Mouse (Mus musculus): ENCODE results near the gene 1700123O20Rik. TPM values are rescaled to one million over a fixed set of nuclear protein-coding genes. Genes with fewer than 3 reads are reported as not detected.
A peak's percentile ranks its signal among the peaks of the same experiment; 100 is the strongest.

The 1700123O20Rik gene
- polyA plus RNA-seq, 1 experiment: 64.6 TPM

GRCm38 (mm10) chr14:54647900-54648299, 38.1 kb upstream of the 1700123O20Rik start:
- no peak for DNase-seq (ENCODE audit: low read depth)
- no peak for TF ChIP-seq POLR2A (IDR thresholded peaks at IDR 0.05; ENCODE audit: borderline replicate concordance, extremely low read depth, insufficient read depth, insufficient read length, poor library complexity, severe bottlenecking)
- TF ChIP-seq CTCF (IDR thresholded peaks at IDR 0.05; ENCODE audit: borderline replicate concordance, extremely low read depth, insufficient read depth, insufficient read length): no peak

GRCm38 (mm10) chr14:54650621-54651454, 35.2 kb upstream of the 1700123O20Rik start:
- DNase-seq (ENCODE audit: low read depth): peak; percentile 97

GRCm38 (mm10) chr14:54651556-54651955, 34.5 kb upstream of the 1700123O20Rik start:
- DNase-seq (ENCODE audit: low read depth): no peak
- TF ChIP-seq POLR2A (IDR thresholded peaks at IDR 0.05; ENCODE audit: borderline replicate concordance, extremely low read depth, insufficient read depth, insufficient read length, poor library complexity, severe bottlenecking): no peak
- TF ChIP-seq CTCF (IDR thresholded peaks at IDR 0.05; ENCODE audit: borderline replicate concordance, extremely low read depth, insufficient read depth, insufficient read length): no peak

More at GRCm38 (mm10) chr14:54650621-54651454, 35.2 kb upstream of the 1700123O20Rik start:
- TF ChIP-seq CTCF (IDR thresholded peaks at IDR 0.05; ENCODE audit: borderline replicate concordance, extremely low read depth, insufficient read depth, insufficient read length) (peak; percentile 98), POLR2A (IDR thresholded peaks at IDR 0.05; ENCODE audit: borderline replicate concordance, extremely low read depth, insufficient read depth, insufficient read length, poor library complexity, severe bottlenecking) (no peak)

DNA sequence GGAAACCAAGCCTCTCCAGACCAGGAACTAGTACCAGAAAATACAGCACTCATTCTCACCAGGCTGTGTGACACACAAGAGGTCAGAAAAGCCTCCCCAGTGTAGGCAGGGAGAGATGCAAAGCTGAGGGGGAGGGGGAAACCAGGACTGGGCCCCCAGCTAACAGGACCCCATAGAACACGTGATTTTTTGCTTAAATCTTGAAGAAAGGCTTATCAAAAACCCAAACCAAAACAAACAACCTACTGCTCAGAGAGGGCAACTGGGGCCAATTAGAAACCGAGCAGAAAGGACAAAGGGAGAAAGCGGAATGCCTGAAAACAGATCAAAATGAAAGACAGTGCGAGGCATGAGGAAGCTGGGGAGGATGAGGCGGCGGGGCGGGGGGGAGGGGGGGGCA, 33.2 kb upstream of the 1700123O20Rik start:
- DNase-seq (ENCODE audit: low read depth): peak; percentile 47
- no peak for TF ChIP-seq POLR2A (IDR thresholded peaks at IDR 0.05; ENCODE audit: borderline replicate concordance, extremely low read depth, insufficient read depth, insufficient read length, poor library complexity, severe bottlenecking)
- TF ChIP-seq CTCF (IDR thresholded peaks at IDR 0.05; ENCODE audit: borderline replicate concordance, extremely low read depth, insufficient read depth, insufficient read length): no peak

DNA sequence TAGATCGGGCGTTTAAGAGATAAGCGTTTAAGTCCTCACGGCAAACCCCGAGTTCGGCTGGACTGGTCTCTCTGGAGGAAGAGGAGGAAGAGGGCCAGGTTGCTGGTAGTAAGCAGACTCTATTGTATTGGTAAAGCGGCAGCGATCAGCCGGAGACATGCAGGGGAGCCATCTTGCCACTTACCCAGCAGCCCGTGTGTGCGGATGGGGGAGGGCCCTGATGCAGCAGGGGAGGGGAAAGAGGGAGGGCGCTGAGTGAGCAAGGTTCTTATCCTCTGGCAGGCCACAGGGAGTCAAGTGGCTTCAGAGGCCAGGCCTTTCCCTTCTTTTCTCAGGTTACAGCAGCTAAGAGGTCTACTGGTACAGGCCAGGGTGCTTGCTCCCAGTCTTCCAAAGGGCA, 32.5 kb upstream of the 1700123O20Rik start:
- TF ChIP-seq POLR2A (IDR thresholded peaks at IDR 0.05; ENCODE audit: borderline replicate concordance, extremely low read depth, insufficient read depth, insufficient read length, poor library complexity, severe bottlenecking): peak; percentile 66; the same call in 1 of the 2 replicates
- no peak for TF ChIP-seq CTCF (IDR thresholded peaks at IDR 0.05; ENCODE audit: borderline replicate concordance, extremely low read depth, insufficient read depth, insufficient read length)
- DNase-seq (ENCODE audit: low read depth): peak; percentile 97

- DNase-seq (ENCODE audit: low read depth): no peak
- TF ChIP-seq POLR2A (IDR thresholded peaks at IDR 0.05; ENCODE audit: borderline replicate concordance, extremely low read depth, insufficient read depth, insufficient read length, poor library complexity, severe bottlenecking): no peak
- no peak for TF ChIP-seq CTCF (IDR thresholded peaks at IDR 0.05; ENCODE audit: borderline replicate concordance, extremely low read depth, insufficient read depth, insufficient read length)
These were observed 26.0 kb upstream of the 1700123O20Rik start for GRCm38 (mm10) chr14:54660009-54660408.

DNA sequence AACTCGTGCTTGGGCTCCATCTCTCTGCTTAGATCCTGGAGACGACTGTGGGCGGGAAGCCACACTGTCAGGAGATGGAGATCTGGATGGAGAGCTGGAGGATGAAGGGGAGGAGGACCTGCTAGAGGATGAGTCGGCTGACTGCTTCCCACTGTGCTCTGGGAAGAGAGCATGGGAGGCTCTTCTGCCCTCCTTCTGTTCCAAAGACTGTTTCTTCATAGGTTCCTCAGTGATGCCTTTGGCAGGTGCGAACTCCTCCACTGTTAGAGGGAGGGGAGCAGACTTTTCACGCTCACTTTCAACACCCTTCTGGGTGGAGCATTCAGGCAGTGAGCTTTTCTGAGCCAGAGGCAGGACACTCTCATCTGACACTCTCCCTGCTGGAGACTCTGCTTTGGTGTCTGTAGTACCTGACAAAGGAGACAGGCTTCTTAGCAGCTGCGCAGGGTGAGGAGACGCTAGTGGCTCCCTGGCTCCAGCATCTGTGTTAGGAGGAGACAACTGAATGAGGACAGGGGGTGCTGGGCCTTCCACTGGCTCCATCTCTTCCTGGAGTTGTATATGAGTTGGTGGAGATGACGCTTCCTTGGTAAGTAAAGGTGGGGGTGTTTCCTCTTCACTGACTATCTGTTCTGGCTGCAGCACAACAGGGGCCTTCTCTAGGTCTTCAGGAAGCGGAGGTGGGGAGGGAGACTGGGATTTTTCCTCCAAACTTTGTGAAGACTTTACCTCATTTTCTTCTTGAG, 21.4 kb upstream of the 1700123O20Rik start:
- TF ChIP-seq CTCF (IDR thresholded peaks at IDR 0.05; ENCODE audit: borderline replicate concordance, extremely low read depth, insufficient read depth, insufficient read length) (no peak), POLR2A (IDR thresholded peaks at IDR 0.05; ENCODE audit: borderline replicate concordance, extremely low read depth, insufficient read depth, insufficient read length, poor library complexity, severe bottlenecking) (no peak)
- no peak for DNase-seq (ENCODE audit: low read depth)

DNA sequence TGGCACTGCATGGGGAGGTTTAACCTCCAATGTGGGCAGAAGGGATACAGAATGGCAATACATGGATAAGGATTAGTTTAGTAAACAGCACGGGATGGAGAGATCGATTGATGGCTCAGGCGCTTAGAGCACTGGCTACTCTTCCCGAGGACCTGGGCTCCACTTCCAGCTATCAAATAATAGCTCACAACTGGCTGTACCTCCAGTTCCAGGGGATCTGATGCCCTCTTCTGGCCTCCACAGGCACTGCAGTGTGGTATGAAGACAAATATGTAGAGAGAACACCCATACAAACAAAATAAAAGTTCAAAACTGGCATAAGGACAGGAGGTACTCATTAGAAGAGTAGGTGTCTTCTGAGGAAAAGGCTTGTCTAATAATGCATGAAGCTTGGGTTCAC, 16.6 kb upstream of the 1700123O20Rik start:
- TF ChIP-seq CTCF (IDR thresholded peaks at IDR 0.05; ENCODE audit: borderline replicate concordance, extremely low read depth, insufficient read depth, insufficient read length) (peak; percentile 58; the same call in 1 of the 2 replicates), POLR2A (IDR thresholded peaks at IDR 0.05; ENCODE audit: borderline replicate concordance, extremely low read depth, insufficient read depth, insufficient read length, poor library complexity, severe bottlenecking) (no peak)
- no peak for DNase-seq (ENCODE audit: low read depth)

- TF ChIP-seq CTCF (IDR thresholded peaks at IDR 0.05; ENCODE audit: borderline replicate concordance, extremely low read depth, insufficient read depth, insufficient read length) (no peak), POLR2A (IDR thresholded peaks at IDR 0.05; ENCODE audit: borderline replicate concordance, extremely low read depth, insufficient read depth, insufficient read length, poor library complexity, severe bottlenecking) (no peak)
- DNase-seq (ENCODE audit: low read depth): no peak
These were observed 11.7 kb upstream of the 1700123O20Rik start for GRCm38 (mm10) chr14:54674317-54674716.

DNA sequence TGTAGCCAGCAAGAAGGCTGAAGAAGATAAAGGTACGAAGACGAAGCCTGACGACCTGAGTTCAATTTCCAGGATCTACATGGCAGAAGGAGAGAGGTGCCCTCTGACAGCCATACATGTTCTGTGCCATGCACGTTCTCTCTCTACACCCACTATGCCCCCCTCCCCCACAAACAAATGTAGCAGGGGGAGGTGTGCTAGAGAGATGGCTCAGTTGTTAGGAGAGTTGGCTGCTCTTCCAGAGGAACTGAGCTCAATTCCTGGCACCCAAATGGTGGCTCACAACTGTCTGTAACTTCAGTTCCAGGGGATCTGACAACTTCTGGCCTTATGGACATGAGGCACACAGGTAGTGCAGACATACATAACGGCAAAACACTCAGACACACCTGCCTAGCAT, 9.7 kb upstream of the 1700123O20Rik start:
- no peak for DNase-seq (ENCODE audit: low read depth)
- TF ChIP-seq POLR2A (IDR thresholded peaks at IDR 0.05; ENCODE audit: borderline replicate concordance, extremely low read depth, insufficient read depth, insufficient read length, poor library complexity, severe bottlenecking) (no peak), CTCF (IDR thresholded peaks at IDR 0.05; ENCODE audit: borderline replicate concordance, extremely low read depth, insufficient read depth, insufficient read length) (no peak)

DNA sequence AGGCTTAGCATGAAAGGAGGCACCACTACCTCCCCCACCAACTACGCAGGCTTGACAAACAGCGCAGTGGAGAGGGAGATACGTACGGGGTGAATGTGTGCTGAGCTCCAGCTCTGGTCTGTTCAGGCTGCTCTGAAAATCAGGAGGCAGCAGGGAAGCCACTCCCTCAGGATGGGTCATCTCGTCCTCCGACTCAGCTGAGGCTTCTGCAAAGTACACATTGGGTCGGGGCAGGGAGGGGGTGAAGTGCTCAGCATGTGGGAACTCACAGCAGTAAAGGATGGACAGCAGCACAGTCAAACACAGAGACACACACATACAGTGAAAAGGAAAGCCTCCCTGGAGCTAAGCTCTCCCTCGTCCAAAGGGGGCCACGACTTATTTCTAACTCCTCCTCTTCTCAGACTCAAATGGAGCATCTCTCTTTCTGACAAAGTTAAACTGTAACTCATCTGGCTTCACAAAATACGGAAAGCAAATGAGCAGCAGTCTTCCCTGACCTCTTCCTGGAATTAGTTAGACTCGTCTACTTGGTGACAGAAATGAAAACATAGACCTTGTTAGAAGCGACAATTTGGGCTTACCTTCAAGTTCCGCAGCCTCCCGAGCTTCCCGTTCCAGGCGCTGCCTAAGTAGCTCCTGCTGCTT, 7.2 kb upstream of the 1700123O20Rik start:
- no peak for DNase-seq (ENCODE audit: low read depth)
- no peak for TF ChIP-seq CTCF (IDR thresholded peaks at IDR 0.05; ENCODE audit: borderline replicate concordance, extremely low read depth, insufficient read depth, insufficient read length)
- TF ChIP-seq POLR2A (IDR thresholded peaks at IDR 0.05; ENCODE audit: borderline replicate concordance, extremely low read depth, insufficient read depth, insufficient read length, poor library complexity, severe bottlenecking): no peak
